Mouse (Mus musculus) spleen, postnatal 4 days (tissue): ENCODE results near the gene Gm28043.
"Not testable (repeated sequence)": the region's sequence is repeated elsewhere in the genome, so short reads cannot be mapped to it uniquely, and the experiment has no call there.

Source experiments
- DNase-seq, 2 experiments: peaks; one replicate each; pipeline ENCODE4 v3.0.0; 2022; ENCODE audit warnings: low spot score in 2 of 2

The Gm28043 gene

DNA sequence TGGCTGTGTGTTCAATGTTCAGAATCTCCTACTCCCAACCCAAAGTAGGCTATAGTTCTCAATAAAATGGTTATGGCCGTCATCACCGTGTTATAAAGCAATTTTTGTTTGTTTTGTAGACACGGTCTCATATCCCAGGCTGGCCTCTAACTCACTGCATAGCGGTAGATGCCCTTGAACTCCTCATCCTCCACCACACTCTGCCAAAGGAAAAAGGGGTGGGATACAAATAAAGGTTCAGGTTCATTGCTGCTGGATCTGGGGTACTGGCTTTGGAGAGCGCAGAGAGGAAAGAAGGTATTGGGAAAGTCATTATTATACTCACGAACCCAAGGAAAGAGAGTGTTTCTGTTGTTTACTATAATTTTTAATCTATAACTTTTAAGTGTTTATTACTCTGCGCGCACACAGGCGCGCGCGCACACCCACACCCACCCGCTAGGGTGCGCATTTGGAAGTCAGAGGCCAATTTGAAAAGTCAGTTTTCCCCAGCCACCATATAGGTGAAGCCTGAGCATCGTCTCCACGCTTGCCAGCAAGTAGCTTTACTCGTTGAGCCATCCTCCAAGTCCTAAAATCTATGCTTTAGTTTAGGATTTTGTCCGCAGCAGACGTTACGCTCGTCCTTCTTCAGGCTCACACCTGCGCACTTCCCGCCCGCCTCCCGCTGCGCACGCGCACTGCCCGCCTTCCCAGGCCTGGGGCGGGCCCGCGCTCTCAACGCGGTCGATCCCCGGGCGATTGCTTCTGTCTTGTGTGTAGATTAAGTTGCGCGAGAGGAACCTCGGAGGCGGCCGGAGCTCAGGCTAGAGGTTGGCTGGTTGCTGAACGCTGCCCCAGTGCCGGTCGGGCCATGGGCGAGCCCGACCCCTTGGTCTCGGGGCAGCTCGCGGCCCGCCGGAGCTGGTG, at the start of gene Gm28043, which contains the start of gene Rnf8:
Gm28043 (plus strand) TSS at position 762 of the 909 bp plus-strand sequence.
Rnf8 (plus strand) TSS at position 676 of the 909 bp plus-strand sequence.
- DNase-seq = peak; percentile 95 to 99

DNA sequence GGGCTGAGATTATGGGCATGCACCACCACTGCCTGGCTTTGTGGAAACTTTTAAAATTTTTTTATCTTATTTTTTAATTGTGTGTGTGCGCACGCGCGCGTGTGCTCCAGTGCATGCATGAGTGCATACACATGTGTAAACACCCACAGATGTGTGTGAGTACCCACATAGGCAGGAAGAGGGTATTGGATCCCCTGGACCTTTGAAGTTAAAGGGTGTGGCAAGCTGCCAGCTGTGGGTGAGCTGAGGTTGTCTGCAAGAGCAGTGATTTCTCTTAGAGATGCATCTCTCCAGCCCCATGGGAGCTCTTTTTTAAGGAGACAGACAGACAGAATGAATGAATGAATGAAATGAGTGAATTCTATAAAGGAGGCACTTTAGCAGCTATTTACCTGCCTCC, 49.2 kb upstream of the Gm28043 start:
- no peak for DNase-seq

DNA sequence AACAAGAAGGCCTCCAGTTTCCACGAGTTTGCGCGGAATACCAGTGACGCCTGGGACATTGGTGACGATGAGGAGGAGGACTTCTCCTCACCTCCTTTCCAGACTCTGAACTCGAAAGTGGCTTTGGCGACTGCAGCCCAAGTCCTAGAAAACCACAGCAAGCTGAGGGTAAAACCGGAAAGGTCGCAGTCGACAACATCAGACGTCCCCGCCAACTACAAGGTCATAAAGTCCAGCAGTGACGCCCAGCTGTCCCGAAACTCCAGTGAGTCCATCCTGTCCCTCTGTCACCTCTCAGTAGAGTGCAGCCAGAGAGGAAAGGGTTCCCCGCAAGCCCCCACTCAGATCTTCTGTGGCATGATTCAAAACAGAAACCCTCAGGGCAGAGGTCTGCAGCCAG, 46.2 kb upstream of the Gm28043 start:
- DNase-seq = no peak

DNA sequence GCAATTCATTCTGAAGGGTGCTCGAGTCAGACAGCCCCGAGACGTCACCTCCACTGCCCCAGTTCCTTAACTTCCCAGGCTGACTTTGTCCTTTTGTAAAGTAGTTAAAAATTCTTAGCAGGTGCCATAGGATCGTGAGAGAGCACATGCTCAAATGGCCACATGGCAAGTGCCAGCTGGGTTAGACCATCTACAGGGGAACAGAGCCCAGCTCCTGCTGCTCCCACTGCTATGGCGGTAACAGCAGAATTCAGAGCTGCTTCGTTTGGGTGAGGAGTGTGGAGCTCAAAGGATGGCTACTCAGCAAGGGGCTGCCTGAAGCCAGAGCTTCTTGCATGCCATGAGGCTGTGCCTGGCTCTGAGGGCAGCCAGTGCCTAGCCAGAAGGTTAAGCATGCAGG, 44.8 kb upstream of the Gm28043 start:
- DNase-seq = no peak

DNA sequence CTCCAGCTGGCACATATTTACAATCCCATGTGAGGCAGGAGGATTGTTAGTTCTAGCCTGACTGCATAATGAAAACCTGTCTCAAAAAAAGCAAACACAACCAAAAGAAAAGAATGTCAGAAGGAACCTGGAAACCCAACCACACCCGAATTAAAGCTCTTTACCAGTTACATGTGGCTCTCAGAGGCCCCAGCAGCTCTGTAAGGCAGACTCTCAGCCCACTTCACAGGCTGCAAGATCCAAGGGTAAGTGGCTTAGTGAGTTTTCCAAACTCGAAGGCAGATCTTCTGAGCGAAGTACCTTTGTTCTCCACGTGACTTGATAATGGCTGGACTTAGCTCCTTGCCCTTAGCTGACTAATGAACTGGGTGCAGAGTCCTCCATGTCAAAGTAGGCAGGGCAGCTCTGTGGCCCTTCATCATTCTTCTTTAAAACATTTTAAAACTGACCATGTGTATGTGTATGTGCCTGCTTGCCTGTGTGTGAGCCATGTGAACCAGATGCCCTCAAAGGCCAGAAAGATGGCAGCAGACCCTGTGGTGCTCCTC, 35.0 kb upstream of the Gm28043 start:
- DNase-seq = no peak

DNA sequence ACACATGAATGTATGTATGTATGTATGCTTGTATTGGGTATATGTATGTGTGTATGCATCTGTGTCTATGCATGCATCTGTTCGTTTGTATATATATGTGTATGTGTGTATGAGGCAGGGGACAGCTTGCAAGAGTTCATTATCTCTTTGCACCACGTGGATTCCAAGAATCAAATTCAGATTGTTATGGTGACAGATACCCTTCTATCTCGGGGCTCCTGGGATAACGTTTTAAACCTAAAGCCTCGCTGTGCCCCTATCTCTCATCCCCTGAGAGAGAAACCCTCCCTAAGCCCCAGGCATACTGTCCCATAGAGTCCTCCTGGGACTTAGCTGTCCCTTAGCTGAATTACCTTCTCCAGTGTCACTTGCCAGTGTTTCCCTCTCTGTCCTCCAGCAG, 31.1 kb upstream of the Gm28043 start:
- DNase-seq = no peak

DNA sequence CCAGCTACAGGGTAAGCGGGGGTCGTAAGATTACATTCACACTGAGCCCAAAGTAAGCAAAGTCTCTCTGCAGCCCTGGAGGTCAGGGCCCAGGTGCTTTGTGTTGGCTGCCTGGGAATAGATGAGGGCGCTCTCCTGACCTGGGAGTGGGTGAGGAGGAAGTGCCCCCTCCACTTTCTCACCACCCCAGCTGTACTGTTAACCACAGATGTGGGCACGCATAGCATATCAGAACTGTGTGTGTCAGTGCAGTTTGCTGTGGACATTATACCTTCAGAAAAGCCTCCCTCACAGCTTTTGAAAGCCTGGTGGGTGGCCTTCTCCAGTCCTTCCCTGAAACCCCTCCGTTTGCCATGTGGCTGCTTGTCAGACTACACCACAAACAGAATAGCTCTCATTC, 30.4 kb upstream of the Gm28043 start:
- no peak for DNase-seq

DNA sequence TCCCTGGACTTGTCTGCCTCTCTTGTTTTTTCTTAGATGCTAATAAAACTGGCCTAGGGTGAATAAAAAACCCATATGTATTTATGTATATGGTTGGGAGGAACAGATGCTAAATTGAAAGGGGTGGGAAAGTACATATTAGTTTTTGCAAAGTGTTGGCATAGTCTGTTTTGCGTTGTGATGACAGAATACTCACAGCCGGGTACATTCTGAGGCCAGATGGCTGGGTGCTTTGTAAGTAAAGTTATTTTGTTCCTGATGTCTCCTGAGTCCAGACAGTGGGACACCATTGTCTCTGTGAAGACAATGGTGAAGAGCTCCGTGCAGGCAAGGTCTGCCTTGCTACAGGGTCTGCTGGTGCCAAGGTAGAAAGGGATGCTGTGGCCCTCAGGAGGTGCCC, 29.9 kb upstream of the Gm28043 start:
- DNase-seq = no peak

DNA sequence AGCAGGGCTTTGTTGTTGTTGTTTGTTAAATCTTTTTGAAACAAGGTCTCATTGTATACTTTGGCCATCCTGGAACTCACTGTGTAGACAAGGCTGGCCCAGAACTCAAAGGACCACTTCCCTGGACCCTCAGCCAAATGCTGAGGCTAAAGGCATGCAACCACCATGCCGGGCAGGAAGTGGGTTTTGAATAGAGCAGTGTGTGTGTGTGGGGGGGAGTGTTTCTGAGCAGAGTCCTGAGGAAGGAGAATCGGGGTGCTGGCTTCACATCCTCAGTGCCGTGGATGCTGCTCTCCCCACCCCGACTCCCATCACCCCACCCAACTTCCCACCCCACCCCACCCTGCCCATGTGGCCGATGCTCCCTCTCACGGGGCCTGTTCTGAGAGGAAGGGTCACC, 29.2 kb upstream of the Gm28043 start:
- no peak for DNase-seq

DNA sequence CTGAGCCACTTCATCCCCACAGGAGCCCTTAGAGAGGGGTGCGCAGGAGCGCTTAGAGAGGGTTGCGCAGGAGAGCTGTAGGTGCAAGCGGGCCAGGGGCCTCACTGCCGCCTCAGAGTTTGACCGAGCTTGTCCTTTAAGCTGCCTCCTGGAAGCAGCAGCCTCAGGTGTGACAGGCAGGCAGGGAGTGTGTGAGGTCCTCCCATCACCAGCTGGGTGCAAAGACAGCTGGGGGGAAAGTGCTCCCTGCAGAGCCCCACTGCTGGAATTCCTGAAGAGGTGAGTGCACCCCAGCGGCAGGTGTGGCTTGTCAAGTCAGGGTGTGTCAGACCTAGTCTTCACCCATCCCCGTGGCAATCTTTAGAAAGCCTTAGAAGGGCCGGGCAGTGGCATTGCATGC, 27.8 kb upstream of the Gm28043 start:
- DNase-seq = no peak

DNA sequence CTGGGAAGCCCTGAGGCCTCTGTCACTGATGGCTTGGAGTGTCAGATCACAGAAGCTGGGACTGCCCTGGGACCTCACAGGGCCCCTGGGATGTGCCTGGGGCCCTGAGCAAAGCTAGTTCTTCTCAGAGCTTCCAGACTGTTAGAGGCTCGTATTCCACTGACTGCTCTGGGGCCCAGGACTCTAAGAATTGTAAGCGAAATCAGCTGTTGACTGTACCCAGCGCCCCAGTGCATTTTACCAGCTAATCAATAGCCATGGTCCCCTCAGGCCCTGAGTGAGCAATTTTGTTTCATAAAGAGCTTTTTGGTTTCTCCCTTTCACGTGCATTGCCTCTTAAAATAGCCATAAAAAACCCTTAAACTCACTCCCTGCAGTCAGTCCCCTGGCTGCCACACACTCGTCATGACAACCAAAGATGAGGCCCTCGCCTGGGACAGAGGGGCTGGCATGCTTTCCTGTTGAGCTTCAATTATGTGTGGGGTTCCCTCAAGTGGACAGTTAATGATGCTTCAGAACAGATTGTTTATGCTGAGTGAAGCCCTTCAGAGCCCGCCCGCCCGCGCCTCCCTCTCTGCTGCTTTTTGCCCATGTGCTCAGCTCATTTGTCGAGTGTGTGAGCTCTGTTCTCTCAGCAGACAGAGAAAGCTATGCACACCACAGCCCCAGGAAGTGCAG, 25.3 kb upstream of the Gm28043 start:
- DNase-seq = no peak

DNA sequence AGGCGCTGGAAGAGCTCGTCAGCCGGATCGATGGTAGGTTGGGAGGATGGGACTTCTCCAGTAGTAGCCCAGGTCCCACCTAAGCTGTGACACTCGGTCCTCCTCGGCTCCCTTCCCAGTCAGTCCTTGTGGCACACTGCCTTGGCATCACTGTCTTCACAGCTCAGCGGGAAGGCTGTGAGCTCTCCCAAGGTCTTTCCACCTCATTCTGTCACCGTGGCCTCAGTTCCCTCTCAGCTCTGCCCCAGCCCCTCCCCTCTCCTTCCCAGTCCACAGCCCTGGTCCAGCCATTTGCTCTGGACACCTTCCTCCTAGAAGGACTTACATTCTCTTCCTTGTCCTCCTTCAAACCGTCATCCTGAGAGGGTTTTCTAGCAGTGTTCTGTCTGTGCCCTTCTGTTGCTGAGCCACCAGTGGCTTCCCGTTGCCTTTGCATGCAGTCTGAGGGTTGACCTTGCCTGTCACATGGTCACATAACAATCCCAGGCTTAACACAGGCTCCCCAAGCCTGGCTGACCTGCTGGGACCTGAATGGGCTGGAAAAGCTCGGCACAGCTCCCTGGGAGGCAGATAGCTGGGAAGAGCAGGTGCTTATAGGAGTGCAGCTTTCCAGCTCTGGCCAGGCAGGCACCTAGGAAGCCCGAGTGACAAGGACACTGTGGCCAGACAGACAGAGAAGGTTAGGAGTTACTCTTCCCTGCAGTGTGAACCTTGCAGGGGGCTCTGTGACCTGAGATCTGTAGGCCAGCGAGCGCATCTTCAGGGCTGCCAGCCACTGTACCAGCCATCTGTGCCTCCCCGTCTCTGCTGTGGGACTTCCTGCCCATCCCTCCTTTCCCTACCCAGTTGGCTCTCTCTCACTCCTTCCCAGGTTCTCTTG, 18.5 kb upstream of the Gm28043 start:
- no peak for DNase-seq

DNA sequence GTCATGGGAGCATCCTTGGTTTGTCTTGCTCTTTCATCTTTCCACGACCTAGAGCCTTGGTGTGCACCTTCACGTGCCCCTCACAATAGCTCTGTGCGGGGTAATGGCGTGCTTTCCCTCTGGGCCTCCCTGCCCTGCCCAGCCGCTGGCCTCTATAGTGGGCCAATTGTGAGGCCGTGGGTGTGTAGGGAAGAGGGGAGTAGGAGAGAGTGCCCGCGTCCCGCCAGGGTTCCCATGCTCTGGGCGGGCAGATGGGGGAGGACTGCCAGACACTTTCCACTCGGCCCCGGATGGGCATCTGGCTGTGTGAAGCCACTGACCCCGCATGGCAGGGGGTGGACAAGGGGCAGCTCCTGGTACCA, 17.9 kb upstream of the Gm28043 start:
- no peak for DNase-seq

DNA sequence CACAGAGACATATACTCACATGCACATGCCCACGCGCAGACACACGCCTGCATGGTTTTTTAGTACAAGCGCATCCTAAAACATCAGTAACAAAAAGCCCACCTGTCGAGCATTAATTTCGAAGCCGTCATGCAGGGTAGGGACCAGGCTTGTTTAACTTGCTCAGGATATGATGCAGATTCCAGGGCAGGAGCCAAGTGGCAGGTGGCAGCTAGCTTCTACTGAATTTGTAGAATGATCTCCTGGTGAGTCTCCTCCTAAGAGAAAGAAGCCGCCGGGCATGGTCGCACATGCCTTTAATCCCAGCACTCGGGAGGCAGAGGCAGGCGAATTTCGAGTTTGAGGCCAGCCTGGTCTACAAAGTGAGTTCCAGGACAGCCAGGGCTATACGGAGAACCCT, 15.6 kb upstream of the Gm28043 start:
- no peak for DNase-seq

DNA sequence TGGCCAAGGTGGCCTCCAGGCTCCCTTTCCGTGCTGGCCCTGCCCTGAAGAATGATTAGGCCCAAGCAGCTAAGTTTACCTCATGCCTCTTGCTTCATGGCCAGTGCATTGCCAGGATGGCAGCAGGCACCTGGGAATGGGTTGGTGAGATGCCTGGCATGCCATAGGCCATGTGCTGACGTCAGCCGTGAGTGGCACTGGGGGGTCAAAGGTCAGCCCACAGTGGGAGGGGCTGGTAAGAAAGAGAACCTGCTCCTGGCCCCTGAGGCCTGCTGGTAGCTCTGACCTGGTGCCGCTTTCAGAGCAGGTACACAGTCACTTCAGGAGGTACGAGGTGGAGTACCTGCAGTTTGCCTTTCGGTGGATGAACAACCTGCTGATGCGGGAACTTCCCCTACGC, 15.1 kb upstream of the Gm28043 start:
- no peak for DNase-seq

DNA sequence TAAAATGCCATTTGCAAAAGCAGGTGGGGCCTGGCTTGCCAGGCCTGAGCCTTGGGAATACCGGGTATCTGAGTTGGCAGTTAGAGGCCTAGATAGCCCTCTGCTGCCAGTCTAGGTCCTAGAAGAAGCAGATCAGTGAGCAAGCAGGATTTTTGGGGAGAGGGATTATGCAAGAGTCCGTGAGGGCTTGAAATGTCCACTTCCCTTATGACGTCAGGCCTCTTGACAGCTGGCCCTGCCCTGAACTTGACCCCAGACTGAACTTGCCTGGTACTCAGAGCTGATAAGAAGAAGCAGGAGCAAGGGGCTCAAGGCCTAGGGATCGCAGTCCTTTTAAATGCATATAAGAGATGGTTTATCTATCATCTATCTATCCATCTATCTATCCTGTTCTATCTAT, 13.3 kb upstream of the Gm28043 start:
- DNase-seq = no peak

DNA sequence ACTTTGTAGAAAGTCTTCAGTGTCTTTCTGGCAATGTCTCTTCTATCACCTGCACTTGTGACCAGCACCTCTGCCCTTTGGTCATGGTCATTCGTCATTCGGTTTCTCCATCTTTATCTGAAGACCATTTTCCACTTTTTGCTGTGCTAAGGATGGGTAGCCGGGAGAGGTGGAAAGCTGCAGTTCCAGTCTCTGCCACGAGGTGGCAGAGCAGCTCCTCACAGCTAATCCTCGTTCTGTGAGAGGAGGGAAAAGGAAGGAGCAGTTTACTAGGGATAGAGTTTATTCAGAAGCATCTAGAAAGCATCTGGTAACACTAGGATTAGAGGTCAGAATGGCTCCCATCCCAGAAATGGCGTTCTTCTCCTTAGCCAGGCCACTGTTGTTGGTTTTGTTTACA, 11.4 kb upstream of the Gm28043 start:
- DNase-seq = peak; percentile 67 to 92

DNA sequence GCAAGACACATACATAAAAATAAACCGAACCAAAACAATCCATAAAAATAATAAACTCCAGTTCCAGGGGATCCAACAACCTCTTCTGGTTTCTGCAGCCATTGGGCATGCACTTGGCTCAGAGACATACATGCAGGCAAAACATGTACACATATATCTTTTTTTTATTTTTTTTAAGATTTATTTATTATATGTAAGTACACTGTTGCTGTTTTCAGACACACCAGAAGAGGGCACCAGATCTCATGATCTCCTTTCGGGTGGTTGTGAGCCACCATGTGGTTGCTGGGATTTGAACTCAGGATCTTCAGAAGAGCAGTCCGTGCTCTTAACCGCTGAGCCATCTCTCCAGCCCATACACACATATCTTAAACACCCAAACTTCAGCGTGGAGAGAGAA, 1.2 kb upstream of the Gm28043 start:
- not testable (repeated sequence) for DNase-seq

DNA sequence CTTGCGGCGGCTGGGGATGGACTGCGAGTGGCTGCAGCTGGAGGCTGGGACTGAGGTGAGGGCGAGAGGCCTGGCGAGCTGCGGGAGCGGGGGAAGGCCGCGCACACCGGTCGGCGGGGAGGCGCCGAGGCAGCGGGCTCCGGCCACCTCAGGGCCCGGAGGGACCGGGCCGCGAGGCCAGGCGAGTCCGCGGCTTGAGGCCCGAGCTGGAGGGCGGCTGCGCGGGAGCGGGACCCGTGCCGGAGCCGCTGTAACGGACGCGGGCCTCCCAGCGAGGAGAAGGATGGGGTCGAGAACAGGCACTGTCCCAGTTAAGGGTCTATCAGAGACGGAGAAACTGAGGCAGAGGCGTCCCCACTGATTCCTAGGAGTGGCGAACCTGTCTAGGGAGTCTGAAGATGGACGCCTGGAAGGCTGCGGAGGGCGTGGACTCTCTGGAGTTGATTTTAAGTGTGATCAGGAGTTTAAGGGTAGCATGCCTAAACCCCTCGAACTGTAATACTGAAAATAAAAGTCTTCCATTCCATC, 412 bp downstream of the Gm28043 start:
- no peak for DNase-seq

DNA sequence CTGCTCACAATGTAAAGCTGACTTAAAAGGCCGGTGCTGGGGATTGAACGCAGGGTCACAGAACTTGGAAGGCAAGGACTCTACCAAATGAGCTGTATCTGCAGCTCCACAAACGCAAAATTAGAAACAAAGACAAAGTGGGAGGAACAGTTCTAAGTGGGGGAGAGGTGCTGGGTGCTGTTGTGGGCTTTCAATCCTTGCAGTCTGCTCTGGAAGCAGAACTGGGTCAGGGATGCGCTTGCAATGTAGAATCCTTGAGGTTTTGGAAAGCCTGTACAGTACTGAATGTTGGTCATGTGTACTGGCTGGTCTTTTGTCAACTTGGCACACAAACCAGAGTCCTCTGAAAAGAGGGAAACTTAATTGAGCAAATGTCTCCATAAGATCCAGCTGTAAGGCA, 940 bp downstream of the Gm28043 start:
- DNase-seq = no peak

DNA sequence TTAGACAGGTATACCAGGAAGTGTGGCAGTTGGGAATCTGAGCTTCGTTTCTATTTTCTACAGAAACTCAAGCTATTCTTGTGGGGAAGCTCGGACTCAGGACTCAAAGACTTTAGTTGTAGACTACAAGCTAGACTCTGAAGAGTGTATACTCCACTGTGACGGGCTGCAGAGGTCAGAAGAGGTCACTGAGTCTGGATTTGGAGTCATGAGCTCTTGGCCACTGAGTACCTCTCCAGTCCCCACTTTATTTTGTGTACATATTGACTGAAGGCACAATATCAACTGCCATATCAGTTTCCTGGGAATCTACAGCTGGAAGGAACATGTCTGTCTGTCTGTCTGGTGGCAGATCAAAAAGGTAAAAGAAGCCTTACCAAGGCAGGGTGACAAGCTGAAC, 4.6 kb downstream of the Gm28043 start:
- DNase-seq = no peak

DNA sequence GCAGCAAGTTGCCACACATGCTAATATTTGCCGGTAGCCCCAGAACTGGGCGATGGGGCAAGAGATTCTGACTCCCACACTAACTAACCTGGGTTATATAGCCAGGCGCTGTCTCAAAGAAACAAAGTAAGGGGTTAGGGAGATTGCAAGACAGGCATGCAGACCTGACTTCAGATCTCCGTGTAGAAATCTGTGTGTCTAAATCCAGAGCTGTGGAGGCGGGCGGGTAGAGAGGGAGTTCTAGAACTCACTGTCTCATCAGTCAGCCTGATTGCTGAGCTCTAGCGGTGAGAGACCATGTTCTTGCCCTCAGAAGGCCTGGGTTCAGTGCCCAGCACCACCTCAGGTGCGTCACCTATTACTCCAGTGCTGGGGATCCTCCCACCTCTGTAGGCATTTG, 8.8 kb downstream of the Gm28043 start:
- DNase-seq = no peak
